Mouse (Mus musculus) spleen, postnatal 14 days (tissue): ENCODE data around the gene Acot13.

Source experiments
- DNase-seq, 2 experiments: peaks; one replicate each; pipeline ENCODE4 v3.0.0; 2021 to 2022; ENCODE audit warnings: low spot score in 2 of 2

Gene Acot13

GRCm38 (mm10) chr13:24830756-24831352 is 486 bp downstream of the Acot13 start:
- no peak for DNase-seq

GRCm38 (mm10) chr13:24826116-24826515 is 5.2 kb downstream of the Acot13 start:
- DNase-seq: no peak

- no peak for DNase-seq
These were observed 5.8 kb downstream of the Acot13 start for GRCm38 (mm10) chr13:24825587-24825986.

- no peak for DNase-seq
These were observed 6.7 kb downstream of the Acot13 start for GRCm38 (mm10) chr13:24824647-24825046.

DNA sequence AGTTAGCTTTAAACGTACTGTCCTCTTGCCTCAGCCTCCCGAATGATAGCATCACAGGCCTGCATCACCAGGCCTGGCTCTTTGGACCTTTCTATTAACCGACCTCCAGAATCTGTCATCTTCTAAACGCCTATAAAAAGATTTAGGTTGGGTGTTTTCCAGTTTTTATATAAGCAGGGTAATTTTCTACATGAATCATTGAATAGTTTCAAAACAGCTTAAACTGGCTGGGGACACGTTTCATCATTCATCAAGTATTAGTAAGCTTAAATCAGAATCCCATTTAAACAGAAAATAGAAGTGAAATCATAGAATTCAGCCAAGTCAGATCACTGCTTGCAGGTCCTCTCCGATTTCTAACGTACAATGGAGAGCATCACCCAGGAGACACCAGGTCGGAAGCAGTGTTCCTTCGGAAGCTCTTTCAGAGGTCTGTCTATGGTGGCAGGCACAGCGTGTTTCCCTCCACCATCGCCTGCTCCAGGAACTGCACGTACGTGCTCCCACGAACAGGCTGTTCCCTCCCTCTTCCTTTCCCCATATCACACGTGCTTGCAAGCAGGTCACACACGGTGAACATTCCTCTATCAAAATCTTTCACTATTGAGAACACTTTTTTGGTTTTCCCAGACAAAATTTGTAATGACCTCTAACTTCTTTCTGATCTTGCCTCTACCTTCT is 8.5 kb downstream of the Acot13 start:
- no peak for DNase-seq

DNA sequence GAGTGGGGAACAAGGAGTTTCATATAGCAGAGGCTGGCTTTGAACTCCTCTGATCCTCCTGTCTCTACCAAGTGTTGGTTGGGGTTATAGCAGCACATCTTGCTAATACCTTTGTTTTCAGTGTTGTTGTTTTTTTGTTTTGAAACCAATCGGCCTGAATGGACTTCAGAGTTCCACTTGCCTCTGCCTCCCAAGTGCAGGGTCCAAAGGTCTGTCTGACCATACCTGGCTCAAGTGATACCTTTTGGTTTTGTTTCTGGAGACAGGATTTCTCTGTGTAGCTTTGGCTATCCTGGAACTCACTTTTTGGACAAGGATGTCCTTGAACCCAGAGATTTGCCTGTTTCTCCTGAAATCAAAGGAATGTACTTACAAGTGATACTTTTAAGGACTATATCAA is 11.4 kb downstream of the Acot13 start:
- no peak for DNase-seq

- DNase-seq: no peak
These were observed 14.9 kb downstream of the Acot13 start for GRCm38 (mm10) chr13:24816125-24817092.

- DNase-seq: no peak
These were observed 16.7 kb downstream of the Acot13 start for GRCm38 (mm10) chr13:24814616-24815015.

DNA sequence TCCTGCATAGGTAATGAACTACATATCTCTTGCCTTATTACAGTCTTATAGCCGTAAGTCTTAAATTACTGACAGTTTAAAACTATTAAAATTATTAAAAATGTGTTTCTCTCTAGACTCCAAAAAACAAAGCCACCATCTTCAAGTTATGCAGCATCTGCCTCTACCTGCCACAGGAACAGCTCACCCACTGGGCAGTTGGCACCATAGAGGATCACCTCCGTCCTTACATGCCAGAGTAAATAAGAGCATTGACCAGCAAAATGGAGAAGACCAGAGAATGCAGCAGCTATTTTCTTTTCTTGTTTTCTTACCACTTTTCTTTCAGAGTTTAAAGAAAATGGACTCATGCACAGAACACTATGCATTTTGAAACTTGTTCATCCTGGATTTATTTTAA is 18.8 kb downstream of the Acot13 start:
- no peak for DNase-seq

DNA sequence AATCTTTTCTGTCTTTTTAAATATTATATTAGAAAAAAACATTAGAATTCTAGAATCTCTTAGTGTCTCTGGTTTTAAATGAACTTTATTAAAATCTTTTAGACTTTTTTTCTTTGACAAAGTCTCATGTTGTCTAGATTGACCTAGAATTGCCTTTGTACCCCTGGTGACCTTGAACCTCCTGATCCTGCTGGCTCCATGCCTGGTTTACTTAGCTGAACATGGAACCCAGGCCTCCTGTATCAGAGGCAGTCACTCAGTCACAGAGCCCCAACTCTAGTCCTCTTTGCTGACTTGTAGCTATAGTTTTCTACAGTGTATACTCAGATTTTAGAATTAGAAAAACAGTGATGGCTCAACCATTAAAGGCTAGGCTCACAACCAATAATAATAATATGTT is 25.3 kb downstream of the Acot13 start:
- DNase-seq: no peak

- no peak for DNase-seq
These were observed 28.1 kb downstream of the Acot13 start for GRCm38 (mm10) chr13:24803196-24803595.

GRCm38 (mm10) chr13:24802131-24802691 is 29.1 kb downstream of the Acot13 start:
- DNase-seq: peak; percentile 12 to 41

GRCm38 (mm10) chr13:24801308-24801921 is 29.9 kb downstream of the Acot13 start, which contains the start of gene BC005537:
Gene BC005537, plus strand, starts transcription at chr13:24801657.
- DNase-seq: peak; percentile 27 to 57

- DNase-seq: peak; percentile 93 to 98
These were observed 30.5 kb downstream of the Acot13 start for GRCm38 (mm10) chr13:24800674-24801307.

GRCm38 (mm10) chr13:24799925-24800673 is 31.2 kb downstream of the Acot13 start:
- peak; percentile 9 to 28 for DNase-seq

DNA sequence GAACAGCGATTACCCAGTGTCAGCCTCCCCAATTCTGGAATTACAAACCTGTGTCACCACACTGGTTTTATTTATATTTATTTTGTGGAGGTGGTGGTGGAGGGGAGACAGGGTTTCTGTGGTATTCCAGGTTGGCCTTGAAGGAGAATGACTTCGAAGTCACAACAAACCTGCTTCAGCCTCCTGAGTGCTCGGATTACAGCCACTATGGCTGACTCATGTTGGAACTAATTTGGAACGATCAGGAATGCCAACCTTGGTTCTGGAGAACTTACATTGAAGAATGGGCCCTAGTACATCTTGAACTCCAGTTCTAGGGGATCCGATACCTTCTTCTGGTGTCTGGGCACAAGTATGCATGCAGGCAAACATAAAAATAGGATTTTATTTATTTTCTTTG is 32.0 kb downstream of the Acot13 start:
- no peak for DNase-seq

GRCm38 (mm10) chr13:24798686-24799085 is 32.7 kb downstream of the Acot13 start:
- no peak for DNase-seq

GRCm38 (mm10) chr13:24792411-24793045 is 38.8 kb downstream of the Acot13 start:
- no peak for DNase-seq

DNA sequence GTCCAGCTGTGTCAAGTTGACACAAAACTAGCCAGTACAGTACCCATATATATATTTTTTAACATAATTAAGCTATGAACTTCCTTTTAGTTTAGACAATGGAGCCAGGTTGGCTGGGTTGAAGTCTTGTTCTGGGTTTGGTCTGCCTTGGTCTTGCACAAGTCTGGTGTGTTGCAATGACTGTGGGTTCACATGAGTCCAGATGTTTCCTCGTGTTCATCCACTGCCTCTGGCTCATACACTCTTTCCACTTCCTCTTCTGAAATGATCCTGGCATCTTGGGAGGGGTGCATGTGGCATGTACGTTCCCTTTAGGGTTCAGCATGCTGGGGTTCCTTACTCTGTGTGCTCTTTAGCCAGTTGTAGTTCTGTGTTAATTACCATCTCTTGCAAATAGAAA is 40.0 kb downstream of the Acot13 start:
- DNase-seq: no peak

GRCm38 (mm10) chr13:24787477-24787876 is 43.9 kb downstream of the Acot13 start:
- no peak for DNase-seq
